Mouse (Mus musculus) cerebellum, adult 2 months (tissue): ENCODE results near the gene Npm3.

Experiments used
- CTCF ChIP-seq: fragments of 200-500 bp; IDR thresholded peaks from 2 replicates; pipeline ENCODE4 v1.5.1; 2011; ENCODE audit warnings: low read depth, mild to moderate bottlenecking, control low read depth, low read length, moderate library complexity, borderline replicate concordance; ENCODE audit not compliant: insufficient read depth
- POLR2A ChIP-seq: fragments of 200-500 bp; IDR thresholded peaks from 2 replicates; pipeline ENCODE4 v1.6.1; 2011; ENCODE audit warnings: low read length, control low read depth, borderline replicate concordance; ENCODE audit not compliant: insufficient read depth

GRCm38 (mm10) chr19:45792404-45792803 is 43.0 kb upstream of the Npm3 start:
- TF ChIP-seq CTCF (no peak), POLR2A (no peak)
